Mouse (Mus musculus) myocyte (in vitro differentiated cells): ENCODE measurements around the gene Mcm8.

ENCODE experiments used
- E2F4 ChIP-seq: IDR thresholded peaks from one replicate; pipeline ENCODE4 v1.6.1; 2011; ENCODE audit warnings: mild to moderate bottlenecking, control low read depth, moderate library complexity; ENCODE audit not compliant: insufficient read depth
- MAX ChIP-seq: IDR thresholded peaks from one replicate; pipeline ENCODE4 v1.6.1; 2011; ENCODE audit warnings: low read depth, mild to moderate bottlenecking, control low read depth
- MYOD1 ChIP-seq, 3 experiments: IDR thresholded peaks; one replicate each; pipeline ENCODE4 v1.6.1; 2011; ENCODE audit warnings: control low read depth in 2 of 3, low read depth in 2 of 3, mild to moderate bottlenecking in 2 of 3, moderate library complexity in 1 of 3; ENCODE audit not compliant: insufficient read length in 2 of 3, control insufficient read depth in 1 of 3
- MYOG ChIP-seq, 3 experiments: IDR thresholded peaks; one replicate each; pipeline ENCODE4 v1.6.1; 2011; ENCODE audit warnings: control low read depth in 2 of 3, low read depth in 2 of 3, mild to moderate bottlenecking in 2 of 3; ENCODE audit not compliant: insufficient read length in 2 of 3, control insufficient read depth in 1 of 3, insufficient read depth in 1 of 3
- POLR2A ChIP-seq: IDR thresholded peaks from one replicate; pipeline ENCODE4 v1.6.1; 2011; ENCODE audit warnings: low read depth, mild to moderate bottlenecking, control low read depth, moderate library complexity; ENCODE audit not compliant: insufficient read length
- POLR2AphosphoS2 ChIP-seq: IDR thresholded peaks from one replicate; pipeline ENCODE4 v1.6.1; 2011; ENCODE audit warnings: low read depth, control low read depth; ENCODE audit not compliant: insufficient read length
- REST ChIP-seq: IDR thresholded peaks from one replicate; pipeline ENCODE4 v1.6.1; 2011; ENCODE audit warnings: mild to moderate bottlenecking, control low read depth, moderate library complexity; ENCODE audit not compliant: insufficient read depth, insufficient read length
- TCF12 ChIP-seq: IDR thresholded peaks from one replicate; pipeline ENCODE4 v1.6.1; 2011; ENCODE audit warnings: mild to moderate bottlenecking, control low read depth; ENCODE audit not compliant: poor library complexity, insufficient read depth, severe bottlenecking
- TCF3 ChIP-seq: IDR thresholded peaks from one replicate; pipeline ENCODE4 v1.6.1; 2011; ENCODE audit warnings: low read depth, control low read depth; ENCODE audit not compliant: insufficient read length
- USF1 ChIP-seq: IDR thresholded peaks from one replicate; pipeline ENCODE4 v1.6.1; 2011; ENCODE audit warnings: low read depth, mild to moderate bottlenecking, control low read depth, moderate library complexity

DNA sequence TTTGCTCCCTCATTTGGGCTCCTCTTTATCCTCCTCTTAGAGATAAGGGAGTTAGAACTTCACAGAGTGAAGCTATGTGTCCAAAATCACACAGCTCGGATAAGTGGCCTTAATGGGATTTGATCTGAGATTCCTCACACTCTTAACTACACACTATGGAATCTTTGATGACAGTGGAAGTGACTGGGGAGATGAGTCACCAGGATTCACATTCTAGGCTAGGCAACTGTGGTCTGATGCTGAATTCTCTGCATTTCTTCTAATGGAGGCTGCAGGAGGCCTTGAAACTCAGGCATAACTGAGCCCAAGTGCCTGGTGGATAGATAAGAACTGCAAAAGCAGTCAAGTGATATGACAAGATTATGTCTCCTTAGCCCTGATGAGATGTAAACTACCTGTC lies 45.1 kb upstream of the Mcm8 start:
- no peak for TF ChIP-seq POLR2A
- TF ChIP-seq USF1: no peak
- TF ChIP-seq MYOG (IDR thresholded peaks at IDR 0.05; ENCODE audit: control insufficient read depth in 1 of 3, insufficient read depth in 1 of 3, insufficient read length in 2 of 3, low read depth in 2 of 3): no peak
- no peak for TF ChIP-seq MAX
- TF ChIP-seq MYOD1 (IDR thresholded peaks at IDR 0.05; ENCODE audit: control insufficient read depth in 1 of 3, insufficient read length in 2 of 3, low read depth in 2 of 3): no peak
- no peak for TF ChIP-seq POLR2AphosphoS2
- no peak for TF ChIP-seq TCF12
- no peak for TF ChIP-seq REST
- TF ChIP-seq E2F4: no peak
- no peak for TF ChIP-seq TCF3
